Mouse (Mus musculus): Measurements from ENCODE around the gene Usp28.
"Not testable (repeated sequence)": the region's sequence is repeated elsewhere in the genome, so short reads cannot be mapped to it uniquely, and the experiment has no call there.

Usp28 gene

DNA sequence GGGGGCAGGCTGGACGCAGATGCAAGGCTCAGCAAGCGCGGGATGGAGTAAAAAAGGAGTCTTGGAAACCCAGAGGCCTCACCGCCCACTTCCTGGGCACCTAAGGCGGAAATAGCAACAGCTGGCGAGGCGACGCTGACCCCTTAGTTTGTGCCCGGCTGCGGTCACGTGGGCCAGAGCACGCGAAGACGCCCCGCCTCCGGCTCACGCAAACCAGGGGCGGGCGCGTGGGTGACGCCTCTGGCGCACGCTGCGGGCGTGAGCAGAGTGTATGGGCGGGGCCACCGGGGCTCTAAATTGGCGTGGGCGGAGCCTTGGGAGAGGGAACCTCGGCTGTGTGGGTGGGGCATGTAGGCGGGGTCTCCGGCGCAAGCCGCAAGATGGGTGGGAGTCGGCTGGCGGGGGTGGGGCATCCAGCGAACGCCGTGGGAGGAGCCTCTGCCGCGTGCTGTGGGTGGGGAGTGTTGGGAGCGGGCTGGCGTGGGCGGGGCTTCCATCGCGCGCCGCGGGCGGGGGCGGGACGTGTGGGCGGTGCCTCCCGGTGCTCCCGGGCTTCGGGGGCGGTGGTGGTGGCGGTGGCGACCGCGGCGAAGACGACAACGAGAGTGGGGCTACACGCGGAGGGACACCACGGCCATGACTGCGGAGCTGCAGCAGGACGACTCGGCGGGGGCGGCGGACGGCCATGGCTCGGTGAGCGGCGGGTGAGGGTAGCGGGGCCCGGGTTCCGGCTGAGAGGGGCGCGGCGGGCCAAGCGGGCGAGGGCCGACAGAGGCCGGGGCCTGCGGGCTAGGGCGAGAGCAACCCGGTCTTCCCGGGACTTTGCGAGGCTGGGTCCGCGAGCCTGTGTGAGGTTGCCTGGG lies at the start of gene Usp28:
Gene Usp28 (plus strand): TSS at position 531 of the 863 bp plus-strand sequence.
- in situ Hi-C loops (cut with MboI, MseI): no loop called here

DNA sequence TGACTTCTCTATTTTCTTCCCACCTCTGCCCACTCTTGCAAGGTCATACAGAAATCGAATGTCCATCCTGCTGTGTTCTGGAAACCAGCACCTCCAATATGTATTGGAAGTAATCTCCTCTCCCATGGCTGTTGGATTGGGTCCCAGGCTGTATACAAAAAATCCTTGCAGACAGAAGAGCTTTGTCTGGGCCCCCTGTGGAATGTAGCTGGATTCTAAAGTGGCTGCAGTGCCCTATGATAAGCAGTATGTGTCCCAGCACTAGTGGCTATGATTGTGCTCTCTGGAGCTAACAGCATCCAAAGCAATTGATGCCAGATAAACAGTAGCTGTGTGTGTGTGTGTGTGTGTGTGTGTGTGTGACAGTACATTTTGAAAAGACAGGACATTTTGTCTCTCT lies 42.8 kb upstream of the Usp28 start:
- in situ Hi-C loops (cut with MboI, MseI): no loop called here

DNA sequence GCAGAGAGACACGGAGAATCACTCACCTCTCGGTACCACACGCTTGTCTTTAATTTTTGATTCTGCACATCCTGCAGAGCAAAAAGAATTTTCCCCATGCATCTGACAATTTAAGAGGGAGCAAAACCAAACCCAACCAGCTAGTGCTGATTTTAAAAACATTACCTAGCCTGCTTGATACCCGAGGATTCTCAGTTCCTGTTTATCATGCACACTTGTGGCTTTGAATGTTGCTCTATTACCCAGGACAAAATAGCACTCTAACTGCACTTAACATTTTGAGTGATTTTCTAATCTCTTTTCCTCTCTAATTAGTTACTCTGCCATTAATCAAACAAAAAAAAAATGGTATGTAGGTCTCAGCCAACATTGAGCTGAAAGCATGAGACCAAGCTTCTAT lies 37.6 kb upstream of the Usp28 start:
- in situ Hi-C loops (cut with MboI, MseI): no loop called here

DNA sequence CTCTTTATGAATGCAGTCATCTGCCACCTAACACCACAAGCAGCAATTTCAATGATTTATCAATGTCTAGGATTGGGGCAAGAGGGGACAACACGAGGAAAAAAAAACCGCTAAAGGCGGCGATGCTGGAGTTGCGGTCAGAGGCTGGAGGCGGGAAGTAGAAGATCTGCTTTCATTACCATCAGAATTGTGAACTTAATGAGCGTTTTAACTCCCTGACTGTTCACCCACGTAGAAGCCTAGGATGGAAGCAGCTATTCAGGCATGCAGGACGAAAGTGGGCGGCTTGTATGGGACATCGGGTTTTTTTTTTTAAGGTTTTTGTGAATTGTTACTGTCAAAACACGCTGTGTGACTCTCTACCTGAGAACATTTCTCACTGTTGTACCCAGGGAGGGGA lies 23.9 kb upstream of the Usp28 start:
- in situ Hi-C loops (cut with MboI, MseI): no loop called here

DNA sequence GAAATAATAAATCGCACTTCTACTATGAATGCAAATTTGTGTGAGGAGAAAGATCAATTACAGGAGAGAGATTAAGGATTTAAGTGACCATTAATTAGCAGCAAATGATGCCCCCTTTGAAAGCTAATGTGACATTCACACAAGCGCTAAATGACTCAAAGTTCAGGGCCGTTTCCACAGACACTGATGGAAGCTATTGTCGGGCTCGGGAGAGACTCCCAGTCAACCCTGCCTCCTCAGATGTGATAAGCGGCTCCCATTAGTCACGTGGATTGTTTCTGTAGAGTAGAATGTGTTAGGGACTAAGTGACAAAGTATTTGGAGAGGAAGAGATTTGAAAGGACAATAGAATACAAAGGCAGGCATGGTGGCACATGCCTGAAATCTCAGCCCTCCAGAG lies 23.0 kb upstream of the Usp28 start:
- in situ Hi-C loops (cut with MboI, MseI): no loop called here

DNA sequence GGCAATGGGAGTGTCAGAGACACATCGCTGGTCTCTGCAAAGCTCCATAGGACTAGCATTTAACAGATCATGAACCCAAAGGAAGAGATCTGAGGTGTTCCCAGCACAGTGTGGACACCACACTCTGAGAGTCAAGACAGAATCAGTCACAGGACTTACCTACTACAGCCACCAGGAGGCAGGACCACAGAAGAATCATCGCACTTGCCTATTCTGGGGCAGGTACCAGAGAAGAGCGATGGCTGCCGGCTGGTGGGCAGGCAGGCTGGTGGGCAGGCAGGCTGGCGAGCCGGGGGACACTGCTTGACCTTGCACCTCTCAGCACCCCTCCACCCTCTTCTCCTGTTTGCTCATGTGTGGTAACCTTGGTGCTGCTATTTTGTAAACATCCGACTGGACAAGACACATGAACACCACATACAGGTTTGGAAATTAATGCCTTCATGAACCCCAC lies 20.6 kb upstream of the Usp28 start, which contains the start of gene Htr3b:
Gene Htr3b (minus strand): TSS at position 404 of the 454 bp plus-strand sequence.
- in situ Hi-C loops (cut with MboI, MseI): no loop called here

DNA sequence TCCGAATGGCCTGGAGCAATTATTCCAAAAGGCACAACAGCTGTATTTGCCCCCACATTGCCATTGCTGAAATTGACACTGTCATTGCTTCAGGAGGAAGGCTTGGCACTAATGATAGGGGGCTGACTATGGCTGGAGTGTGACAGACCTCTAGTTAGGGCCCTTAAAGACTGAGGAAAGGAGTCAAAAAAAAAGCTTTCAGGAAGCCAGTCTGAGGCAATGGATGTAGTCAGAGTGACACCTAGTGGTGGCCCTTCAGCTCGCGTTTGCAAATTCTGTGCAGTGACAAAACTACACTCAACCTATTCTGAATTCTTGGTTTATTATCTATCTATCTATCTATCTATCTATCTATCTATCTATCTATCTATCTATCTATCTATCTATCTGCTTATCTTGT lies 12.7 kb upstream of the Usp28 start:
- in situ Hi-C loops (cut with MboI, MseI): no loop called here

DNA sequence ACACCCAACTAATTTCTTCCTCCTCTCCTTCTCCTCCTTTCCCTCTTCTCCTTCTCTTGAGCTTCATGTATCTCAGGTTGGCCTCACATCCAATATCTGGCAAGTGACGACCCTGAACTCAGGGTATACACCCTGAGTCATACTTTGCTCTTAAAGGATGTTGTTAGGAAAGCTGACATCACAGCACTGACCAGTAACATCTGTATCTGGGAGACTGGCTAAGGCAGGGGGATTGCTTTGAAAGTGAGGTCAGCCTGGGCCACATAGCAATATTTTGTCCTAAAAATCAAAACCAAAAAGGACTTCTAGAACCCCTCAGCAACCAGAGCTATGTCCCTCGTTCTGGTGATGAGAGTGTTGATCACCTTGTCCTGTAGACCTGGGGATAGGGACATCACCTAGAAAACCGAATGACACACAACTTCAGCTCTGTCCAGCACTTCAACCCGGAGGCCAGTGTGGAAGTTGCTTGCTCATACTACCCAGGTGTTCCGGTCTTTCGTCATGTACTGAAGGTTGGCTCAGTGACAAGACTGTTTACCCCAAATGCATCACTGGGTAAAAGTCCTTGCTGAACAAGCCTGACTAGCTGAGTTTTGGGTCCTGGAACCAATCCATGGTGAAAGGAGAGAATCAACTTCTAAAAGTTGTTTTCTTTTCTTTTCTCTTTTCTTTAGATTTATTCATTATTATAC lies 8.4 kb upstream of the Usp28 start:
- in situ Hi-C loops (cut with MboI, MseI): loop anchor here (5.0 kb wide), 1 partner anchor 80 kb away; the partner anchor contains the start of gene Zw10

DNA sequence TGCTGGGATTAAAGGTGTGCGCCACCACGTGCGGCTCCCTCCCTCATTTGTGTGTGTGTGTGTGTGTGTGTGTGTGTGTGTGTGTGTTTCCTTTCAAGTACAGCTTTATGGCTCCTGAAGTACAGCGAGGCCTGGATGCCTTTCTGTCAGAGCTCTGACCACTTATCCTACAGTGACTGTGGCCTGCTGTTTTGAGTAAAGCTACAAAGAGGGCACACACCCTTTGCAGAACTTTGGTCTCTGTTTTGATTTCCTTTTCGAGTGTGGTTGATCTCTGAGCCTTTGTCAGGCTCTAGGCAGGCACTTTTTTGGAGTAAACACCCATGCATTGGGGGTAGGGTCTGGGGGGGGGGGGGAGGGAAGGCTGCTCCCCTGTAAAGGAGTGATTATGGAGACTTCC lies 4.8 kb upstream of the Usp28 start:
- in situ Hi-C loops (cut with MboI, MseI): no loop called here

DNA sequence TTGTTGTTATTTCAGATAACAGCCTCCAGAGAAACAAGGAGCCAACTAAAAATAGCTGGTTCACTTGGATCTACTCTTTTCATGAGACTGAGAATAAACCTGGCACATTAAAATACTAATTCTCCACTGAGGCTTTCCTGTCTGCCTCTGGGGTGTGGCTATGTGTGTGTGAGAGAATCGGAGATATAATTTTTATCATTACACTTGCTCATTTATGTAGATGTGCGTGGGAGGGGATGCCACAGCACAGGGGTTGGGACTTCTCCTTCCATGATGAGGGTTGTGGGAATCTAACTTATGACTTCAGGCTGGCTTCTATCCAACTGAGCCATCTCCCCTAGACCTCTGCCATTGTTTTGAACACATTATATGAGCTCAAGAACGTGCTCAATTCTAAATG lies 4.4 kb upstream of the Usp28 start:
- in situ Hi-C loops (cut with MboI, MseI): no loop called here

DNA sequence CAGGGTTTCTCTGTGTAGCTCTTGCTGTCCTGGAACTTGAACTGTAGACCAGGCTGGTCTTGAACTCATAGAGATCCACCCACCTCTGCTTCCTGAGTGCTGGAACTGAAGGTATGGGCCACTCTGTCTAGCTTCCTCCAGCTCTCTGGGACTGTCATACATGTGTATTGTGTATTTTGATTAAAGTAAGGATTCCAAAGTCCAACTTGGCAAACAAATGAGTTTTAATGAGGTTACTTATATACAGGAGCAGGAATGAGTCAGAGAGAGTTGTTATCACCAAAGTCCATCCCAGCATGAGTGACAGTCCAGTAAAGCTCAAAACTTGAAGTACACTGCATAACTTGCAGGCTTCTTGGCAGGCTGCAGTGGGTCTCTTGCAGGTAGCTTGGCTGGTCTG lies 3.3 kb upstream of the Usp28 start:
- in situ Hi-C loops (cut with MboI, MseI): no loop called here

DNA sequence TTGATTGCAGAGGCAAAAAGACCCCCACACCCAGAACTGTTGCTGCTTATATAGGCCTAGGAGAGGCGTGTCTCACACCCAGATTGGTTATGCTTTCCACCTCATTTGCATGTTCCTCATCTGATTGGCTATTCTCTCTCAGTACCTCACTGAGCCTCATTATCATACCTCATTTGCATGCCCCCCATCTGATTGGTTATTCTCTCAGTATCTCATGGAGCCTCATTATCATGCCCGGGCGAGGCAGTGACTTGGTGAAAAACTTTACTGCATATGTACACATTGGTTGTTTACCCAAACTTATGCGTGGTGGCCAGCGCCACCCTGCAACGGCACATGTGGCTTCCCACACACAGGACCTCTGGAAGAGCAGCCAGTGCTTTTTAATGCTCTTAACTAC lies 1.4 kb upstream of the Usp28 start:
- in situ Hi-C loops (cut with MboI, MseI): not testable (repeated sequence)

DNA sequence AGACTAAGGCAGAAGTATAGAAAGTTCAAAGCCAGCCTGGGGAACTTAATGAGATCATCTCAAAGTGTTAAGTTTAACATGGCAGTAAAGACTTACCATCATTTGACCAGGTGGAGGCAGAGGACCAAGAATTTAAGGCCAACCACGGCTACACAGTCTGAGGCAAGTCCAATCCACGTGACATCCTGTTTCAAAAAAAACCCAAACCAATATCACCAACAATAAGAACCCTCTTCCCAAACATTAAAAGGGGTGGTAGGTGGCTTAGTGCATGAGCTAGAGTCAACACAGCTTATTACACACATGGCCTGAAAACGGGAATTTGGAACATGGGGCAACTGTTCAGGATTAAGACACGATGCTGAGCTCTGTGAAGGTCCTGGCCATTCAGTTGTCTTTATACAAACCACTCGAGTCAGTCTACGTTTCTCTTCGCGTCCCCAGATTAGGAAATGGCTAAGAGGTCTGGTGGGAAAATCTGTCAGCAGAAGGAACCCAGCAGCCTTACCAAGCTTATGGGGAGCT lies 793 bp upstream of the Usp28 start:
- in situ Hi-C loops (cut with MboI, MseI): no loop called here

DNA sequence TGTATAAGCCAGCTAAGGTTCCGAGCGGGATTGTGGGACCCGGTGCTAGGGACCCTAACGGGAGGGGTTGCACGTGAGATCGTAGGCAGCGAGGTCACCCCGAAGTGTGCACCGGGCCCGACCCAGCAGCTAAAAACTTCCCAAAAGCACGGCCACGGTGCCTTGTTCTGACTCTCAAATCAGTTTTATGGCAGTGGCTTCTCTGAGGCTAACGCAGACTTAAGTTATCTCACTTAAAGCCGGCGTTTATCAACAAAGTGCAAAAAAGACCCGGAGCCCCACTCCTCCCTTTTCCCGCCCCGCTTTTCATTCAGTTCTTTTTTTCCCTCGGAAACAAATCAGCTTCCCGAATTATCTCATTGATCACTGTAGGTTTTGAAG lies 523 bp downstream of the Usp28 start:
- in situ Hi-C loops (cut with MboI, MseI): no loop called here

DNA sequence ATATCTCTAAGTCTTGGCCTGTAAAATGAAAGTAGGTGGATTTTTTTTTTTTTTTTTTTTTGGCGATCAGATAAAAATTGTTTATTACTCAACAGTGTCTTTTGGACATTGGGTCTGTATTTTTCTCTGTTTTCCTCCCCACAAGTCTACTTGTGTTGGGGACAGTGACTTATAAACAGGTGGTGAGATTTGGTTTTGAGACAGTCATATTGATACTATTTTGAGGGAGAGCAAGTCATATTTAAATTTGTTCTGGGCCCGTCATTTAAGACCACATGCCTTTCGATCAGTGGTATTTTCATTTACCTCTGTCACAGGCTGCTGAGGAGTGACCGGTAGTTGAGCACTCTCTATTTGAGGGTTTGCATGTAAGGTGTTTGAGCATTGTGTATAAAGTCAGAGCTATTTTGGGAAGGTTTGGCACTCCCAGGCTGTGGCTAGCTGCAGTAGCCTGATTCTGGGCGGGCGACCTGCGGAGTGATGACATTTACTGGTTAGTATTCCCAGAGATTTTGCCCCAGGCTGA lies 1.5 kb downstream of the Usp28 start:
- in situ Hi-C loops (cut with MboI, MseI): no loop called here

DNA sequence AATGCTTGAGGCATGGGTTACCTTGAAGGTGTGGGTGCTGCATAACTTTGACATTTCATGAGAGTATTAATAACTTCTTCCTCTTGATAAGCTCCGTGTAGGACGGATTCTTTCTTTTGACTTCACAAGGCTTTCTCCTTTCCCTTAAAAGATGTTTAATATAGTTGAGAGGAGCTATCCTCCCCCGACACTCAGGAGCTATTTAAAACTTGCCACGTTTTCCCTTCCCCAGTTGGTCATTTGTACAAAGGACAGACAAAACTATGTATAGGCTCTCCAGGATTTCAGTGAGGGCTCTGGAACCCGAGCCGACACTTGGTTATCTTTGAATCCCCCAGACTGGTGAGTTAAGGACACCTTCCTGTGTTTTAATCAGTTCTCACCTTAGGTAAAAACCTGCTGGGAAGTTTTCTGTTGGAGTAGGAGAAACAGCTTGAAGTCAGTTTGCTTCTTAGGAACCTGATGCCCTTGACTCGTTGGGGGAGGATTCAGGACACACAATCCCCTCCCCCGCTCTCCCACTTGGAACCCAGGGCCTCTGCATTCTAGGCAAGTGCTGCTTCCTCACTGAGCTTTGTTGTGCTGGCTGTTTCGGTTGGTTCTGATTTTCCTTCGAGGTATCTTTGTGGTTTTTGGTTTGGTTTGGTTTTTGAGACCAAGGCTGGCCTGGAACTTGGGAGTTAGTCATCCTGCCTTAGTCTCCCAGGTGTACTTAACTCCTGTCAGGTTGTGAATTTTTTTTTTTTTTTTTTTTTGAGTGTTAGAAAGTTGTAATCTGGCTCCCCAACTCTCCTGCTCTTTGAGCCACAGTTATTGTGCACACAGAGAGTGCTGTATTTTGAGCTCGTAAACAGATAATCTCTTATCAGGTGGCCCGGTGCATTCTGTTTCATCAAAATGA lies 2.3 kb downstream of the Usp28 start:
- in situ Hi-C loops (cut with MboI, MseI): no loop called here

DNA sequence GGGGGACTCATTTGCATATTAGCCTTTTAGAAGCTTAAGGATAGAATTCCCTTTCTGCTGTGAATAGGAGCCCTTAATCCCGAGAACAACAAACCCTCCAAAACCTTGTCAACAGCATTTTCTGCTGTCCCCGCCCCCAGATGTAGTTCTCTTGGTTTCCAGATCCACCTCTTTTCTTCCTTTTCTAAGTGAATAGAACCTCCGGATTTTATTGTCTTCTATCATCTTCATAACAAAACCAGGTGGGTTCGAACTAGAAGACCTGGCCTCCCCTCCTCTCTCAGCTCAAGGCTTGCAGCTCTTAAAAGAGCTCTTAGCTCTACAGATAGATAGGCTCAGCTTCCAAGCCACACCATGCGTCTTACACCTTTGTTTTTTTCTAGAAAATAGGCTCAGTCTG lies 6.5 kb downstream of the Usp28 start:
- in situ Hi-C loops (cut with MboI, MseI): no loop called here

DNA sequence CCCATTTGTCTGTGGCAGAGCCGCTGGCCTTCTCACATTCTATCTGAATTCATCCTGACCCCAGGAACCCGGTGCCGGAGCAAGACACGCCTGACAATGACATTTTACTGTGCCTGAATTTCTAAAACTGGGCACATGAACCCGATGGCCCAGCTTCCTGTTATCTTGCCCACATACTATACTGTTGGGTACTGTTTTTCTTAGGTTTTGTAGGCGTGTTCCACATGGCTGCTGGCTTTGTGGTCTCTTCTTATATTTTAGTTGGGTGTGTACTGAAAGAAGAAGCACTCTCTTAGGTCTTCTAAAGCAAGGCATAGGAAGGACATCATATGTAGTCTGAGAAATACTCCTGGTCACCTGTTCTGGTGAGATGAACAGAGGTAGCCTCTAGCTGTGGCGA lies 9.6 kb downstream of the Usp28 start:
- in situ Hi-C loops (cut with MboI, MseI): no loop called here

DNA sequence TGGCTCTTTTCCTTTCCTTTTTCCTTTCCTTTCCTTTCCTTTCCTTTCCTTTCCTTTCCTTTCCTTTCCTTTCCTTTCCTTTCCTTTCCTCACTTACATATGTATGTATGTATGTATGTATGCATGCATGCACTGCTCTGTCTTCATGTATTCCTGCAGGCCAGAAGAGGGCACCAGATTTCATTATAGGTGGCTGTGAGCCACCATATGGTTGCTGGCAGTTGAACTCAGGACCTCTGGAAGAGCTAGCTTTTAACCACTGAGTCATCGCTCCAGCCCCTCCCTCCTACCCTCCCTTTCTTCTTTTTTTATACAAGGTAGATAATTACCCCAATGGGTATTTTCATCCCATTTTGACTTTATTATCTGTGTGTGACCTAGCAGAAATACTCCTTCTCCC lies 10.6 kb downstream of the Usp28 start:
- in situ Hi-C loops (cut with MboI, MseI): no loop called here

DNA sequence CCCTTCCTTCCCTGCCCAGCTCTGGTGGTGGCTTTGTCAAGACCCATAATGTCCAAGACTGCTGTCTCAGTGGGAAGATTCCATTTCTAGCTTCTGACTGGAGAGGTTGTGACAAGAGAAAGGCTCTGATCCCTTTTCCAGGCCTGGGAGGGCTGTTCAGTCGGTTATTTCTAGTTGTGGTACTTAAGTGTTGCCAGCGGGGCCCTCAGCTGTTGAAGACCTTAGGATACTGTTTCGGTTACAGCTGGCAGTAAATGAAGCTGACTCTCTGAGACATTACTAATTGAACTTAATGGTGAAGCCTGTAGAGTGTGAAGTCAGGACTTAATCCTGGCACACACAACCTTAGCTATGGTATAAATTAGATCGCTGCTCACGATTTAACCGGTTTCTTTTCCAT lies 14.1 kb downstream of the Usp28 start:
- in situ Hi-C loops (cut with MboI, MseI): no loop called here

DNA sequence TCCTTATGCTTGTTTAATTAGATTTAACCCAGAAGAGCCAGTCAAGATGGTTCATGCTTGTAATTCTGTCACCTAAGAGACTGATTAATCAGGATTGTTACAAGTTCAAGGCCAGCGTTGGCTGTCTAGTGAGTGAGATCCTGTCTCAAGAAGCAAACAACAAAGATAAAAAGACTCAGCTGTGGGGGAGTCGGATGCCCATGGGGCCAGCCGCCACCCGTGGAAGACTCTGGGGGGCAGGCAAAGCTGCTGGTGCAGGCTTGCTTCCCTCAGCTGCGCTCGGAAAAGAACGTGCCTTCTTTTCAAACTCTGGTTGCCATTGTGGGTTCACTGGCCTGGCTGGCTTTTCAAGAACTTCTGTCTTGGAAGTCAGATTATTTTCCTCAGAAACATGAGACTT lies 30.6 kb downstream of the Usp28 start:
- in situ Hi-C loops (cut with MboI, MseI): no loop called here

DNA sequence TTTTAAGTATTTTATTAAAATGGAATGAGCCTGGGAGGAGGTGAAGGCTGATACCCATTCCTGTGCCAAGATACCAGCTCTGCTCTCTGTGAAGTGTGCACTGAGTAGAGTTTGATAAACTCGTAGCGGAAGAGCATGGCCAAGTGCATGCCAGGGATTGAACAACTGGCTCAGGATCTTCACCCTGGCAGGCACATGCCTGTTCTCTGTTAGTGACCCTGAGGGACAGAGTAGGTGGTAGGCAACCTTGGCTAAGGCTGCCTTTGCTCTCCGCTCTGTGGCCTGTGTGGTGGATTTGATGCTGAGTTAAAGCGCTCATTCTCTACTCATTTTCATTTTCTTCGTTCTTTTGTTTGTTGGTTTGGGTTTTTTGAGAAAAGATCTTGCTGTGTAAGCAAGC lies 36.1 kb downstream of the Usp28 start:
- in situ Hi-C loops (cut with MboI, MseI): no loop called here

Measured in T-helper 1 cell (primary cell).